Mouse (Mus musculus) thymus, adult 2 months (tissue): Measurements from ENCODE around the gene Fcgr1. TPM values are rescaled to one million over a fixed set of nuclear protein-coding genes. Genes with fewer than 3 reads are reported as not detected.
"Not testable (repeated sequence)": the region's sequence is repeated elsewhere in the genome, so short reads cannot be mapped to it uniquely, and the experiment has no call there.

Experiments used
- DNase-seq: peaks from one replicate; pipeline ENCODE4 v3.0.0; 2021
- H3K27ac ChIP-seq: fragments of 200-500 bp; 2 replicates; pipeline ENCODE4 v1.5.1; 2012; ENCODE audit warnings: low read length, control low read depth; ENCODE audit not compliant: control insufficient read depth, insufficient read depth
- H3K27me3 ChIP-seq: fragments of 200-500 bp; 2 replicates; pipeline ENCODE4 v1.6.1; 2012; ENCODE audit warnings: mild to moderate bottlenecking, low read length, moderate library complexity, mixed read lengths; ENCODE audit not compliant: control insufficient read depth, insufficient read depth
- H3K36me3 ChIP-seq: fragments of 200-500 bp; 2 replicates; pipeline ENCODE4 v1.6.1; 2012; ENCODE audit warnings: mild to moderate bottlenecking, low read length, moderate library complexity; ENCODE audit not compliant: control insufficient read depth, insufficient read depth
- H3K4me1 ChIP-seq: fragments of 200-500 bp; replicated peaks from 2 replicates; pipeline ENCODE4 v1.6.1; 2012; ENCODE audit warnings: low read length; ENCODE audit not compliant: control insufficient read depth, insufficient read depth
- H3K4me3 ChIP-seq: fragments of 200-500 bp; 2 replicates; pipeline ENCODE4 v1.5.1; 2012; ENCODE audit warnings: mild to moderate bottlenecking, low read length, control low read depth, moderate library complexity; ENCODE audit not compliant: control insufficient read depth, insufficient read depth
- CTCF ChIP-seq: fragments of 200-500 bp; IDR thresholded peaks from 2 replicates; pipeline ENCODE4 v1.5.1; 2012; ENCODE audit warnings: mild to moderate bottlenecking, control low read depth, low read length, moderate library complexity, borderline replicate concordance; ENCODE audit not compliant: control insufficient read depth, poor library complexity, insufficient read depth; ENCODE audit errors: extremely low read depth
- POLR2A ChIP-seq: fragments of 200-500 bp; IDR thresholded peaks from 2 replicates; pipeline ENCODE4 v1.6.1; 2012; ENCODE audit warnings: mild to moderate bottlenecking, low read length, control low read depth, moderate library complexity; ENCODE audit not compliant: control insufficient read depth, poor library complexity, insufficient read depth; ENCODE audit errors: extremely low read depth
- WGBS: fragments of 180-500 bp; shearing (Covaris S2); methylation state at CpG from one replicate; pipeline ENCODE4 v1.1.7; 2018; 5-methylcytosine and 5-hydroxymethylcytosine counted together
- polyA plus RNA-seq: library from polyadenylated mRNA; depleted of rRNA; stranded (reverse); fragments of >200 nt; gene quantifications from 2 replicates; pipeline ENCODE4 v1.2.3, GENCODE M21; 2012

The Fcgr1 gene
- polyA plus RNA-seq, 1 experiment = 6.8 TPM

- Histone ChIP-seq H3K36me3 (no peaks in the 10 kb centered on the region), H3K27ac (no peak overlapping the region; the same call in 1 of the 2 replicates), H3K27me3 (no peaks in the 10 kb centered on the region), H3K4me1 (peaks cover 17% of the 10 kb centered on the region), H3K4me3 (no peak overlapping the region)
- TF ChIP-seq POLR2A (no peak), CTCF (no peak)
- DNase-seq = no peak
- 47% methylated on average over 3 of the region's 3 CpGs for WGBS
These were observed 42.9 kb downstream of the Fcgr1 start for GRCm38 (mm10) chr3:96250890-96251289.

DNA sequence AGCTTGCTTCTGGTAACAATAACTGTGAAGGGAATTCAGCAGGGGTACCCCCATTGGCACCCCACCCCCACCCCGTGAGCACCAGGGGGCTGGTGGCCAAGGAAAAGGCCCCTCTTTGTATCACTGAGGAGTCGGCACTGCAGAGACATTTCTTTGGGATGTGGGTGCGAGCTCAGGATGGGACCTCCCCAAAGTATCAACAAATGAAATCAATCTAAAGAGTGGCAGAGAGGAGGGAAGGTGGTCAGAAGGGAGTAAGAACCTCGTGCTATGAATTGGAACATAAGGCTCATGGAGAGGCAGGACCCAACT is 44.8 kb downstream of the Fcgr1 start:
- Histone ChIP-seq H3K27me3 (no peaks in the 10 kb centered on the region), H3K4me3 (no peak overlapping the region), H3K27ac (peak overlapping the region; percentile 59), H3K4me1 (peaks cover 17% of the 10 kb centered on the region), H3K36me3 (no peaks in the 10 kb centered on the region)
- DNase-seq = no peak
- TF ChIP-seq POLR2A (no peak), CTCF (no peak)
- 83% methylated on average over 4 of the region's 4 CpGs for WGBS

DNA sequence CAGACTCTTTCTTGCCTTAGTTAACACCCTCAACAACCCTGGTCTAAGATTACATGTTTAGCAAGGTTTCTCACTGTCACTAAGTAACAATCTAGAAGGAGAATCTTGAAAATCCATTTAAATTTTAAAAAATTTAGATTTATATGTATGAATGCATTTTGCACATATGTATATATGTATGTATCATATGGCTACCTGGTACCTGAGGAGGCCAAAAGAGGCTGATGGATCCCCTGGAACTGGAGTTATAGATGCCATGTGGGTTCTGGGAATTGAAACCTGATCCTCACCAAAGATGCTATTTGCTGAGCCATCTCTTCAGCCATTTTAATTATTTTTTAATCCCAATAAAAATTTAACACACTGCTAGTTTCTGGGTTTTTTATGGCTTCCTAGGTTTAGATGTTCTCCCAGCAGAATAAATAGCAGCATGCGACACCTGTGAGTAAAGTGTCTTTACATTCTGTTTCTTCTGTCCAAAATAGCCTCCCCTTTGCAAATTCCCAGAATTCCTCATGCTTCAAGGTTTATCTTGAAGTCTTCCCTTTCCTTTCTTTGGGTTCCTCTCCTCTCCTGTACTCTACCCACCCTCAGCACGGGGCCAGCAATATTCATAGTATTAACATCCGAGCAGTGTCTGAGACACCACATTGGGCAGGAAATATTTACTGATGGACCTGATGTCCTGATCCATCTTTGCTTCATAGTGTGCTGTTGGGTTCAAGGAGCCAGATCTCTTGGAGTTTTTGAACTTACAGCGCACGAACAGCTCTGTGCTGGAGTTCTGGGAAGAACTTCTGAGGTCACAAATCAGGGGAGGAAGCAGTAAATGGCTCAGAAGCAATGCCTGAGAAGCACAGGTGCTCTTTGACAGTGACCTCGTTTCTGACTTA is 45.4 kb downstream of the Fcgr1 start:
- Histone ChIP-seq H3K36me3 (no peaks in the 10 kb centered on the region), H3K27ac (peak overlapping the region; percentile 59), H3K27me3 (no peaks in the 10 kb centered on the region), H3K4me1 (peaks cover 20% of the 10 kb centered on the region), H3K4me3 (no peak overlapping the region)
- no peak for DNase-seq
- WGBS = 55% methylated on average over 6 of the region's 6 CpGs
- TF ChIP-seq CTCF (no peak), POLR2A (no peak)

DNA sequence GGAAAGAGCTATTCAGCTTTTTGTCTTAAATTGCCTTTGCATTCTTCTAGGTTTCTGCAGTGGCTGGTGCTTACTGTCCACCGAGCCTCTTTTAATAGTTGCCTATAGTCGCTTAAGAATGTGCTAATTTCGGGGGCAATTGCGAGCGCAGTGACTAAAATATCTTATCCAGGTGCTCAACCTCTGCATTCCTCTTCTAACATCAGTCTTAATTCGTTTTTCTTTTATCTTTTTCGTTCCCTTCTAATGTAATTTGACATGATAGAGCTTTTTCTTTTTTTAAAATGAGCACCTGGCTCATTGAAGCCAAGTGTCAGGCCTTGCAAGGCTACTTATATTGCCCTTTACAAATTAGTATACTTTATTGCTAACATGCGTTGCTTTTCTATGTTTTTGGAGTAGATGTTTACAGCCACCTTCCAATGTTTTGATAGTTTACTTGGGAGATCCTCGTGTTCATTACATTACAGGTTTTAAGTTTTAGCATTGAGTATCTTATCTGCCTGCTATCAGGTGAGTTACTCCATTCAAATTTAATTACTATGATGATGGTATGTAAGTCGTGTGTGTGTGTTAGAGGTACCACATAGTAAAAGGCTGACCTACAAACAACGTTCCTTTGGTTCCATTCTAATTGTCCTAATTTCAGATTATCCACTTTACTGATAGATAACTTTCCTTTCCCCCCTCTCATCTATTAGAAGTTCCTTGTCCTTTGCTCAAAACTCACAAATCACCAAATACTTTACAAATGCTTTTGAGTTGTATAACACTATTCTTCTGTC is 46.2 kb downstream of the Fcgr1 start:
- Histone ChIP-seq H3K36me3 (no peaks in the 10 kb centered on the region), H3K27me3 (no peaks in the 10 kb centered on the region), H3K4me1 (peaks cover 20% of the 10 kb centered on the region), H3K4me3 (peak overlapping the region; percentile 34), H3K27ac (peak overlapping the region; percentile 52)
- WGBS = 17% methylated on average over 11 of the region's 11 CpGs
- no peak for DNase-seq
- TF ChIP-seq CTCF = no peak
- TF ChIP-seq POLR2A = no peak

DNA sequence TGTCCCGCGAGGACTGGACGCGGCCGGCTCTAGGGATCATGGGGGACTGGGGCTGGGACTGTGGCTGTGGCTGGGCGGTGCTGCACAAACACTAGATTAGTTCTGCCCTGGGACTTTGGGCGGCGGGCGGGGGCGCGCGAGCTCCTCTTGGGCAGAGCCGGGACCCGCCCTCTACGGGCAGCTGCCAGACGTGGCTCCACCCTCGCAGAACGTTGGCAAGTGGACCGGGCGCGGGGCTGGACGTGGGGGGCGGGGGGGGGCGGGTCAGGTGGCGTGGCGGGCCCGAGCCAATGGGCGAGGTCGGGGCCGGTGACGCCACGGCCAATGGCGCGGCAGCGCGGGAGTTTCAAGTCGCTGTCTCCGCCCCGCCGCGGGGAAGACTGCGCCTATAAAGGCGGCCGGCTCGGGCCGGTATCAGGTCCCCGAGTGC is 47.3 kb downstream of the Fcgr1 start, which contains the start of gene Hist2h3c1:
Gene Hist2h3c1, plus strand, starts transcription at position 259 of the 430 bp plus-strand sequence.
- H3K4me3 ChIP-seq = peak within 1 kb of the TSS; percentile 67
- not testable (repeated sequence) for H3K27me3 ChIP-seq, DNase-seq, H3K36me3 ChIP-seq
- under 1% methylated on average over 16 of the region's 47 CpGs for WGBS
- H3K4me1 ChIP-seq = peaks cover 24% of the 10 kb centered on the region
- H3K27ac ChIP-seq = peak within 1 kb of the TSS; percentile 94

DNA sequence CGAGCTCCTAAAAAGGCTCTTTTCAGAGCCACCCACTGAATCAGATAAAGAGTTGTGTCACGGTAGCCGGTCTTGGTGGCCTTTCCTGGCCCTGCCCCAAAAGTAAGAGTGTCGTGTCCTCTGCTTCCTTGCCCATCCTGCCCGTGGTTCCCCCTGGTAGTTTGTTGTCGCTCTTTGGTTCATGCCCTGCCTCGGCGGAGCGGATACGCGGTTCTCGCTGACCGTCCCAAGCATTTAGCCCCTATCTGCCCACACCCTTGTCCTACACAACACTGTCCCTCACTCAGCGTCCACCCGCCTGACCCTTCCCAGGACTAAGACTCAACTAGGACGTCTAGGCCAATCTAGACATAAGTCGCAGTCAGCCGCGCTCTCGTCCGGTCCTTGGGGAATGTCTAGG is 47.8 kb downstream of the Fcgr1 start:
- not testable (repeated sequence) for DNase-seq
- 0% methylated on average over 10 of the region's 21 CpGs for WGBS

DNA sequence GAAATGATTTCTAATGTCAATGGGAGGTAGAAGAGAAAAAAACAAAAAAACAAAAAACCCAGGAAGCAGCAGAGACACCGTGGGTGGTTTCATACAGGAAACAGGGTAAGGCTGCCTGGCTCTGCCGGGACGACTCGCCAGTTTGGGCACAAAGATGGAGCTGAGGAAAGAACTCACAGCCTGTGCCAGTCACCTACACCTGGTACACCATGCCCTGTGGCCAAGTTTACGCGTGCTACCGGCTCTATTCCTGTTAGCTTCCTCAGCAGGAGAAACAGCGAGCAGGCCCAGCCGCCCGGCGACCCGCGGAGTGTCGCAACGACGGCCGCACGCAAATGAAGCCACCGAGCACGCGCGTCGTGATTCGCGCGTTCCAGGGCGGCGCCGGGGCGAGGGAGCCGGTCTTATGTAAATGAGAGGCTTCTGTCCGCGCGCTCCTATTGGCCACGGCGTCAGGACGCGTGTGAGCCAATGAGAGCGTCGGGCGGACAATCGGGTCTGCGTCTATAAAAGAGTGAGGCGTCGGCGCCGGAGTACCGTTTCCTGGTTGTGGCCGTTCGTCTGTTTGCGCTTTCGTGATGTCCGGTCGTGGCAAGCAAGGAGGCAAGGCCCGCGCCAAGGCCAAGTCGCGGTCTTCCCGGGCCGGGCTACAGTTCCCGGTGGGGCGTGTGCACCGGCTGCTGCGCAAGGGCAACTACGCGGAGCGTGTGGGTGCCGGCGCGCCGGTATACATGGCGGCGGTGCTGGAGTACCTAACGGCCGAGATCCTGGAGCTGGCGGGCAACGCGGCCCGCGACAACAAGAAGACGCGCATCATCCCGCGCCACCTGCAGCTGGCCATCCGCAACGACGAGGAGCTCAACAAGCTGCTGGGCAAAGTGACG is 48.5 kb downstream of the Fcgr1 start, which contains the start of gene Hist2h2aa1:
Gene Hist2h2aa1, plus strand, starts transcription at position 495 of the 884 bp plus-strand sequence.
- peak; percentile 84 for DNase-seq
- H3K27me3 ChIP-seq, H3K36me3 ChIP-seq: not testable (repeated sequence)
- 0% methylated on average over 32 of the region's 88 CpGs for WGBS
- Histone ChIP-seq H3K4me1 (peaks cover 18% of the 10 kb centered on the region), H3K4me3 (peak within 1 kb of the TSS; percentile 67), H3K27ac (peak within 1 kb of the TSS; percentile 97)
- peak; percentile 85 for TF ChIP-seq POLR2A

More for the DNA sequence above, 47.8 kb downstream of the Fcgr1 start:
- Histone ChIP-seq H3K27ac (peak overlapping the region; percentile 94), H3K4me1 (peaks cover 23% of the 10 kb centered on the region), H3K4me3 (peak overlapping the region; percentile 67)
- H3K36me3 ChIP-seq, H3K27me3 ChIP-seq: not testable (repeated sequence)
